Mouse (Mus musculus): Measurements from ENCODE around the gene Sertad2.

DNA sequence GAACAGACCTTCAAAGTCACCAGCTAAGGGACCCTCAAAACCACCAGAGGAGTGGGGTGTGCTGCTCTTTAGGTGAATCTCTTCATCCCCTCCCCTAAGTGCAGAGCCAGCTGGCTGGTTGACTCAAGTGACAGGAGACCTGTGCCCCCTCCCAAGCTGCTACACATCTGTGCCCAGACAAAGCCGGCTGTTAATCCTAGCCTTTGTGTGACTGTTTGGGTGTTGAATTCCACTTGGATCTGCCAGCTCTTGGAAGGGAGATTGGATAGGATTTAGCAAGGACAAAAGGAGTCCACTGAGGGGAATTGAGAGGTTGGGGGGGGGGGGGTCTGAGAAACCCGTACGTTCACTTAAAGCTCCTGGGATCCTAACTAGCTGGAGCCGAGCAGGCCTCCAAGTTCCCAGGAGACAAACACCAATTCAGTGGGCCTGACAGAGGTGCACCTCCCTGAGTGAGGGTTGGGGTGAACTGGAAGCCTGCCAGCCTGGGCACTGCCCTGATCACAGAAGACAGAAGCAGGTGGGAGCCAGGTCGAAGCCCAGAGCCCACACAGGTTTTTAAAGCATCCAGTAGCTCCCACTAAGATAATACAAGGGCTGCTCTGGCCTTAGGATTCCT is 120.6 kb downstream of the Sertad2 start:
- TF ChIP-seq E2F4 (IDR thresholded peaks at IDR 0.05; ENCODE audit: insufficient read depth) (no peak), MAX (IDR thresholded peaks at IDR 0.05; ENCODE audit: low read depth) (no peak)

Data from myocyte (in vitro differentiated cells).